Mouse (Mus musculus) midbrain, embryonic 11.5 days (tissue): ENCODE results near the gene Npl. TPM values are rescaled to one million over a fixed set of nuclear protein-coding genes. Genes with fewer than 3 reads are reported as not detected.

Experiments used
- ATAC-seq: fragments of 200-750 bp; cut with Nextera tagmentation; 2 replicates; pipeline ENCODE4 v1.8.0; 2017; ENCODE audit warnings: moderate TSS enrichment, moderate library complexity; ENCODE audit not compliant: low FRiP score
- DNase-seq: peaks from one replicate; pipeline ENCODE4 v3.0.0; 2015; ENCODE audit warnings: low spot score; ENCODE audit errors: missing footprints
- H3K27ac ChIP-seq: fragments of 300-500 bp; sonication (generic); 2 replicates; pipeline ENCODE4 v1.5.1; 2014; ENCODE audit warnings: low read depth, low read length
- H3K27me3 ChIP-seq: fragments of 300-500 bp; sonication (generic); 2 replicates; pipeline ENCODE4 v1.6.1; 2014; ENCODE audit warnings: mild to moderate bottlenecking, low read length, moderate library complexity, mixed read lengths; ENCODE audit not compliant: control insufficient read depth, insufficient read depth
- H3K36me3 ChIP-seq: fragments of 300-500 bp; sonication (generic); 2 replicates; pipeline ENCODE4 v1.6.1; 2014; ENCODE audit warnings: mild to moderate bottlenecking, low read length, moderate library complexity, mixed read lengths; ENCODE audit not compliant: control insufficient read depth, insufficient read depth
- H3K4me1 ChIP-seq: fragments of 300-500 bp; sonication (generic); 2 replicates; pipeline ENCODE4 v1.6.1; 2014; ENCODE audit warnings: low read length; ENCODE audit not compliant: control insufficient read depth, insufficient read depth
- H3K4me2 ChIP-seq: fragments of 300-500 bp; sonication (generic); 2 replicates; pipeline ENCODE4 v1.6.1; 2014; ENCODE audit warnings: mild to moderate bottlenecking, moderate library complexity
- H3K4me3 ChIP-seq: fragments of 300-500 bp; sonication (generic); 2 replicates; pipeline ENCODE4 v1.5.1; 2014; ENCODE audit warnings: low read depth, low read length
- H3K9ac ChIP-seq: fragments of 300-500 bp; sonication (generic); 2 replicates; pipeline ENCODE4 v1.6.1; 2014; ENCODE audit warnings: low read length
- H3K9me3 ChIP-seq: fragments of 300-500 bp; sonication (generic); 2 replicates; pipeline ENCODE4 v1.6.1; 2016; ENCODE audit warnings: low read length; ENCODE audit not compliant: control insufficient read depth
- WGBS: fragments of 180-500 bp; shearing (Covaris S2); extraction: QIAGEN DNeasy Blood & Tissue Kit; methylation state at CpG from one replicate; pipeline ENCODE4 v1.1.7; 2014; 5-methylcytosine and 5-hydroxymethylcytosine counted together
- polyA plus RNA-seq: library from polyadenylated mRNA; unstranded; fragments of >200 nt; fragmentation: Nextera tagmentation; extraction: Ambion mirVana; gene quantifications from 2 replicates; pipeline ENCODE4 v1.2.1, GENCODE M21; 2014

The Npl gene
- 20.5 and 23.6 TPM in 2 replicates for polyA plus RNA-seq

DNA sequence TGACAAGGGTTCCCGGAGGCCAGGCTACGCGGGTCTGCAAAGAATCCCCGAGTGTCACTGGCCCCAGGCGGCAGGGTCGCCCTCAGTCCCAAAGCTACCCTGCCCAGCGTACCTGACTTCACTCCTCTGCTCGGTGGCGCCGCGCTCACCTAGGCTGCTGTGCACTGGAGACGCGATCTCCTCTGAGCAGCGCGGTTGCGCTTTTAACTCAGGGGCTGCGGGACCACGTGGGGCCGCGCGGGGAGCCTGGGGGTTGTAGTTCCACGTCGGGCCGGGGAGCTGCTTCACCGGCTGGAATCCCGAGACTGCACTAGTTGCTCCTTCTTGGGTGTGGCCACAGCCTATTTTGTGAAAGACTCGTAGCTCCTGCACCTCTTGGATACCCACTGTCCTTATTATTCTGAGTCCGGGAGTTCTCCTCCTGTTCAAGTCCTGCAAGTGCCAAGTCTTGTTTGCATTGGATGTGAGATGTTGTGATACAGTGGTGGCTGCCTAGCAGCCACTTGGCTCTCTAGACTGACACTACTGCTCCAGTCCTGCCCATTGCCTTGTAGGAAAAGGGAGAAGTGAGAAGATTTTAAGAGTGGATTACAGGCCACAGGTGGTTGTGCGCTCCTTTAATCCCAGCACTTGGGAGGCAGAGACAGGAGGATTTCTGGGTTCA is at the start of gene Npl:
Npl (minus strand) TSS at position 510 of the 664 bp plus-strand sequence.
- no peaks in the 10 kb centered on the region for H3K36me3 ChIP-seq
- H3K4me3 ChIP-seq, result peak within 1 kb of the TSS; percentile 47
- H3K27ac ChIP-seq, result no peak within 1 kb of the TSS
- ATAC-seq, result peak; percentile 90
- 6% methylated on average over 29 of the region's 29 CpGs for WGBS
- H3K4me1 ChIP-seq, result no peaks in the 10 kb centered on the region
- peak within 1 kb of the TSS; percentile 70 for H3K4me2 ChIP-seq
- no peaks in the 10 kb centered on the region for H3K27me3 ChIP-seq
- DNase-seq, result peak; percentile 94
- no peaks in the 10 kb centered on the region for H3K9me3 ChIP-seq
- H3K9ac ChIP-seq, result peak within 1 kb of the TSS; percentile 60

- H3K4me2 ChIP-seq, result no peak overlapping the region; the same call in 1 of the 2 replicates
- H3K9ac ChIP-seq, result peak overlapping the region; percentile 43
- no peaks in the 10 kb centered on the region for H3K27me3 ChIP-seq
- H3K27ac ChIP-seq, result peak overlapping the region; percentile 17; the same call in 1 of the 2 replicates
- H3K36me3 ChIP-seq, result no peaks in the 10 kb centered on the region
- DNase-seq, result no peak
- H3K4me3 ChIP-seq, result no peak overlapping the region
- no peaks in the 10 kb centered on the region for H3K9me3 ChIP-seq
- peak; percentile 56 for ATAC-seq
- WGBS, result 37% methylated on average over 9 of the region's 9 CpGs
- H3K4me1 ChIP-seq, result peaks cover 14% of the 10 kb centered on the region
Measured at GRCm38 (mm10) chr1:153599302-153600045, 49.6 kb upstream of the Npl start.

DNA sequence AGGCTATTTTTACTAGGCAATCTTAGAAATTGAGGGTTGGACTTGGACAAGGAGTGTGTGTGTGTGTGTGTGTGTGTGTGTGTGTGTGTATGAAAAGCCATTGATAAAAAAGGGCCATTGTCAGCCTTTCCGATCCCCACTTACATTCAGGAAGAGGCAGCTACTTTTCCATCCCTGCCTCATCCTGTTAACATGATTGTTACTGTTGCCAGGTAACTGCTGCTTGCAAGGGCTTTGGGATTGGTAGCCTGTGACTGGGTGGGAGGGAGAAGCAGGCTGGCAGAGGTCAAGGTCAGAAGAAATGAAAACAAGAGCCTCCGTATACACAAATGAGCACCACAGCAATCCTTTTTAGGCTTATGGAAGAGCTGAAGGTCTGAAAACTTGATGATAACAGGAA is 48.9 kb upstream of the Npl start:
- Histone ChIP-seq H3K4me2 (peak overlapping the region; percentile 8; the same call in 1 of the 2 replicates), H3K4me1 (peaks cover 14% of the 10 kb centered on the region), H3K9ac (no peak overlapping the region), H3K9me3 (no peaks in the 10 kb centered on the region), H3K4me3 (no peak overlapping the region), H3K36me3 (no peaks in the 10 kb centered on the region), H3K27me3 (no peaks in the 10 kb centered on the region), H3K27ac (no peak overlapping the region)
- DNase-seq (peak; percentile 94), ATAC-seq (peak; percentile 88)
- WGBS, result 9% methylated on average over 2 of the region's 2 CpGs

DNA sequence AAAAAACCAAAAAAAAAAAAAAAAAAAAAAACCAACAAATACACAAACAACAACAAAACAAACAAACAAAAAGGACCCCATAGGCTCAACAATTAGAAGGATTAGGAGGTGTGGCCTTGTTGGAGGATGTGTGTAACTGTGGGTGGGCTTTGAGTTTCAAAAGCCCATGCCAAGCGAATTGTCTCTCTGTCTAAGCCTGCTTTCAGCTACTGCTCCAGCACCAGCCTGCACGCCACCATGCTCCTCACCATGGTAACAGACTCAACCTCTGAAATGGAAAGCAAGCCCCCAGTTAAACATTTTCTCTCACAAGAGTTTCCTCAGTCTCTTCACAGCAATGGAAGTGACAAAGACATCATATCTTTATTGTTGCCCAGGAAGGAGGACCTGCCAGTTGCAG is 43.8 kb upstream of the Npl start:
- Histone ChIP-seq H3K9me3 (no peaks in the 10 kb centered on the region), H3K27me3 (no peaks in the 10 kb centered on the region), H3K4me3 (no peak overlapping the region), H3K27ac (no peak overlapping the region), H3K4me2 (no peak overlapping the region), H3K36me3 (no peaks in the 10 kb centered on the region), H3K9ac (no peak overlapping the region), H3K4me1 (peaks cover 6% of the 10 kb centered on the region)
- DNase-seq (no peak), ATAC-seq (0 out of 2 replicates have a peak, but pooled peaks have one; percentile 54)
- 40% methylated on average over 2 of the region's 2 CpGs for WGBS

GRCm38 (mm10) chr1:153590176-153590734 is 40.4 kb upstream of the Npl start:
- H3K36me3 ChIP-seq, result no peaks in the 10 kb centered on the region
- WGBS, result 58% methylated on average over 2 of the region's 2 CpGs
- no peaks in the 10 kb centered on the region for H3K9me3 ChIP-seq
- H3K27ac ChIP-seq, result no peak overlapping the region
- ATAC-seq (no peak), DNase-seq (peak; percentile 81)
- no peak overlapping the region for H3K4me2 ChIP-seq
- H3K4me1 ChIP-seq, result no peaks in the 10 kb centered on the region
- H3K4me3 ChIP-seq, result no peak overlapping the region
- H3K9ac ChIP-seq, result no peak overlapping the region
- no peaks in the 10 kb centered on the region for H3K27me3 ChIP-seq

DNA sequence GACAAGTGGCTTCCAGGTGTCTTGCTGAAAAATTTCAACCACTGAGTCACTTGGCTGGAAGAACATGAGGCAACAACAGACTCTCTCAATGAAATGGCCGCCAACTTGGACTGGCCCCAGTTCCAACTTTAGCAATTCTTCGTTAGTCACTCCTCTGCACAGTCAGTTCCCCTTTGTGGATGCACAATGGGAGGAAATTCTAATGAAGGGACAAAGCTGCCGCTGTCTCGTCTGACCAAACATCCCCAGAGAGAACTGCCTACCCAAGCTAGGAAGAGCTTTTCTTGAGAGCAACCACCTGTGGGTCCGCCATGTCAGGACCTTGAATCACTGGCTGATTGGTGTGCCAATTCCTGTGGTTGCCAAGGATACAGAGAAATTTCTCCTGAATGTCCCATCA is 38.1 kb upstream of the Npl start:
- no peak overlapping the region for H3K4me3 ChIP-seq
- H3K27ac ChIP-seq, result no peak overlapping the region
- H3K9me3 ChIP-seq, result no peaks in the 10 kb centered on the region
- WGBS, result 75% methylated on average over 5 of the region's 5 CpGs
- H3K27me3 ChIP-seq, result no peaks in the 10 kb centered on the region
- H3K36me3 ChIP-seq, result no peaks in the 10 kb centered on the region
- no peaks in the 10 kb centered on the region for H3K4me1 ChIP-seq
- no peak for ATAC-seq
- H3K9ac ChIP-seq, result no peak overlapping the region
- no peak overlapping the region for H3K4me2 ChIP-seq
- peak; percentile 73 for DNase-seq

- Histone ChIP-seq H3K9me3 (no peaks in the 10 kb centered on the region), H3K4me3 (no peak overlapping the region), H3K9ac (no peak overlapping the region), H3K36me3 (no peaks in the 10 kb centered on the region), H3K4me2 (no peak overlapping the region), H3K4me1 (no peaks in the 10 kb centered on the region), H3K27ac (no peak overlapping the region), H3K27me3 (no peaks in the 10 kb centered on the region)
- 84% methylated on average over 10 of the region's 10 CpGs for WGBS
- DNase-seq (peak; percentile 78), ATAC-seq (no peak)
Measured at GRCm38 (mm10) chr1:153586826-153587225, 37.0 kb upstream of the Npl start.

- ATAC-seq (no peak), DNase-seq (no peak)
- no peaks in the 10 kb centered on the region for H3K4me1 ChIP-seq
- H3K4me2 ChIP-seq, result no peak overlapping the region
- WGBS, result 46% methylated on average over 2 of the region's 2 CpGs
- no peak overlapping the region for H3K27ac ChIP-seq
- no peaks in the 10 kb centered on the region for H3K9me3 ChIP-seq
- no peak overlapping the region for H3K9ac ChIP-seq
- no peaks in the 10 kb centered on the region for H3K36me3 ChIP-seq
- no peaks in the 10 kb centered on the region for H3K27me3 ChIP-seq
- H3K4me3 ChIP-seq, result no peak overlapping the region
Measured at GRCm38 (mm10) chr1:153585752-153586151, 35.9 kb upstream of the Npl start.

DNA sequence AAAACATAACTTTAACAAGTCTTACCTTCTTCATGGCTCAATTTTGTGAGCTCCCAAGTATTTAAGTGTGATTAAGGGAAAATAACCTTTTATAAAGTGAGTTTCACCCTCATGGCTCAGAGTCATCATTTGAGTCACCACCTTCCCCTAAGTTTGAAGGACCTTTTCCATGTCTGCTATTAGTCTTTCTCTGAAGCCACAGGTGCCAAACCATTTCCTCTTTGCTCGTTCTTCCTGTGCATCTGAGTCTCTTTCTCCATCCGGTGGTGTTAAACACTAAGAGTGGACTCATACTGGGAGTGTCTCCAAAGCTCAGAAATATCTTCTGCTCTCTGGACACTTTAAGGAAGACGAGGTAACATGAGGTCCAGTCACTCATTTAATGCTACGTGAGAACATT is 33.3 kb upstream of the Npl start:
- Histone ChIP-seq H3K27ac (no peak overlapping the region), H3K9me3 (no peaks in the 10 kb centered on the region), H3K4me2 (no peak overlapping the region), H3K27me3 (no peaks in the 10 kb centered on the region), H3K4me3 (no peak overlapping the region), H3K36me3 (no peaks in the 10 kb centered on the region), H3K9ac (no peak overlapping the region), H3K4me1 (no peaks in the 10 kb centered on the region)
- ATAC-seq, result no peak
- 78% methylated on average over 4 of the region's 4 CpGs for WGBS
- peak; percentile 62 for DNase-seq
